Mouse (Mus musculus): ENCODE data around the gene Cd53. TPM values are rescaled to one million over a fixed set of nuclear protein-coding genes. Genes with fewer than 3 reads are reported as not detected.

Cd53 gene
- total and polyA plus RNA-seq, 3 experiments, result 0.58 to 1.4 TPM; not detected in 1

GRCm38 (mm10) chr3:106817676-106818075 is 27.7 kb upstream of the Cd53 start:
- Histone ChIP-seq H3K27ac (ENCODE audit: control insufficient read depth, low read depth, low read length) (no peak overlapping the region), H3K36me3 (ENCODE audit: control insufficient read depth in 1 of 2, insufficient read depth in 2 of 2, low read length in 2 of 2) (no peaks in the 10 kb centered on the region), H3K4me3 (ENCODE audit: control insufficient read depth in 1 of 2, insufficient read depth in 1 of 2, low read depth in 2 of 2, low read length in 2 of 2) (no peak overlapping the region), H3K27me3 (ENCODE audit: control insufficient read depth in 1 of 2, insufficient read depth in 2 of 2, low read length in 2 of 2) (no peaks in the 10 kb centered on the region), H3K9me3 (replicated peaks; ENCODE audit: insufficient read depth, low read length) (no peaks in the 10 kb centered on the region), H3K4me1 (ENCODE audit: control insufficient read depth in 1 of 2, insufficient read depth in 2 of 2, low read length in 2 of 2) (no peaks in the 10 kb centered on the region), H3K9ac (ENCODE audit: control insufficient read depth, low read depth, low read length, poor library complexity, severe bottlenecking) (no peak overlapping the region), H3K79me2 (ENCODE audit: control insufficient read depth, insufficient read depth, low read length, poor library complexity) (no peaks in the 10 kb centered on the region)
- DNase-seq (ENCODE audit: low read depth, low spot score), result no peak
- no peak for TF ChIP-seq CHD2 (IDR thresholded peaks at IDR 0.05; ENCODE audit: low read length)
- no peak for TF ChIP-seq HCFC1 (IDR thresholded peaks at IDR 0.05; ENCODE audit: low read depth, low read length)
- TF ChIP-seq TCF12 (IDR thresholded peaks at IDR 0.05; ENCODE audit: low read depth, low read length), result no peak
- TF ChIP-seq MAX (IDR thresholded peaks at IDR 0.05; ENCODE audit: low read length), result no peak
- no peak for TF ChIP-seq JUND (IDR thresholded peaks at IDR 0.05; ENCODE audit: low read depth, low read length)
- TF ChIP-seq TBP (IDR thresholded peaks at IDR 0.05; ENCODE audit: low read depth, low read length), result no peak
- TF ChIP-seq POLR2AphosphoS2 (IDR thresholded peaks at IDR 0.05; ENCODE audit: low read length), result no peak
- no peak for TF ChIP-seq MXI1 (IDR thresholded peaks at IDR 0.05; ENCODE audit: low read depth, low read length)
- no peak for TF ChIP-seq BHLHE40 (IDR thresholded peaks at IDR 0.05; ENCODE audit: borderline replicate concordance, low read depth, low read length)
- TF ChIP-seq ELF1 (IDR thresholded peaks at IDR 0.05; ENCODE audit: low read depth, low read length), result no peak
- TF ChIP-seq TAL1 (IDR thresholded peaks at IDR 0.05; ENCODE audit: low read length), result no peak
- TF ChIP-seq GABPA (IDR thresholded peaks at IDR 0.05; ENCODE audit: low read depth, low read length), result no peak
- TF ChIP-seq MAZ (IDR thresholded peaks at IDR 0.05; ENCODE audit: low read depth, low read length), result no peak
- TF ChIP-seq MYC (IDR thresholded peaks at IDR 0.05; ENCODE audit: low read depth, low read length), result no peak
- TF ChIP-seq KAT2A (conservative IDR thresholded peaks at IDR 0.05; ENCODE audit: low read depth, low read length), result no peak
- no peak for TF ChIP-seq MAFK (IDR thresholded peaks at IDR 0.05; ENCODE audit: borderline replicate concordance, low read depth, low read length)
- no peak for TF ChIP-seq POLR2A (IDR thresholded peaks at IDR 0.05; ENCODE audit: control insufficient read depth in 1 of 2, insufficient read depth in 1 of 2, low read depth in 1 of 2, low read length in 2 of 2, poor library complexity in 1 of 2)
- TF ChIP-seq NELFE (IDR thresholded peaks at IDR 0.05; ENCODE audit: low read depth, low read length), result no peak
- no peak for TF ChIP-seq UBTF (IDR thresholded peaks at IDR 0.05; ENCODE audit: borderline replicate concordance, insufficient read depth, low read depth, low read length)

DNA sequence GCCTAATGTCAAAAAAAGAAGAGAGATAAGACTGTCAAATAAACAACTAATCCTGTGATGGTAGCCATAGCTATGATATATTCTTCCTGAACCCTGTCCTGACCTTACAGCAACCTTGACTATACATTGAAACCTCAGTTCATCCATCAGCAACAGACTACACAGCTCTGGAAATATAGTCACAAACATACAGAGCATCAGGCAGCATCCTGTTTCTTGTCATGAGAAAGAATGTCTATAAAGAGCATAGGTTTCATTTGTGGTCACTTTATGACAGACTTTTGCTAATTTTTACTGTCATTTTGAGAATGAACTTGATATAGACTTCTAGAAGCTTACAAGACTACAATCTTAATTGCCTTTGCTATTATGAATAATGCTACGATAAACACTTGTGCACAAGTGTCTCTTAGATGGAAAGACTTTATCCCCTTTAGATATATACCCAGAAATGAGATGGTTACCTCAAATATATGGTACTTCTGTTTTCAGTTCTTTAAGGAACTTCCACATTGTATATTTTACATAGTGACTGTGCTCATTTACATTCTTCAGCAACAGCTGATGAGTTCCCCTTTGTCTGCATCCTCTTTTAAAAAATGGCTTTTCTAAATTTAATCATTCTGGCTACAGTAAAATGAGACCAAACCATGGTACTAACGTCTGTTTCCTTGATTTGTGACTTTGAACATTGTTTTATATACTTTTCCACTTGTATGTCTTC is 19.2 kb upstream of the Cd53 start:
- Histone ChIP-seq H3K79me2 (ENCODE audit: control insufficient read depth, insufficient read depth, low read length, poor library complexity) (no peaks in the 10 kb centered on the region), H3K9ac (ENCODE audit: control insufficient read depth, low read depth, low read length, poor library complexity, severe bottlenecking) (no peak overlapping the region), H3K9me3 (replicated peaks; ENCODE audit: insufficient read depth, low read length) (no peaks in the 10 kb centered on the region), H3K27me3 (ENCODE audit: control insufficient read depth in 1 of 2, insufficient read depth in 2 of 2, low read length in 2 of 2) (no peaks in the 10 kb centered on the region), H3K27ac (ENCODE audit: control insufficient read depth, low read depth, low read length) (no peak overlapping the region), H3K4me3 (ENCODE audit: control insufficient read depth in 1 of 2, insufficient read depth in 1 of 2, low read depth in 2 of 2, low read length in 2 of 2) (no peak overlapping the region), H3K4me1 (ENCODE audit: control insufficient read depth in 1 of 2, insufficient read depth in 2 of 2, low read length in 2 of 2) (no peaks in the 10 kb centered on the region), H3K36me3 (ENCODE audit: control insufficient read depth in 1 of 2, insufficient read depth in 2 of 2, low read length in 2 of 2) (no peaks in the 10 kb centered on the region)
- no peak for DNase-seq (ENCODE audit: low read depth, low spot score)
- TF ChIP-seq ZKSCAN1 (IDR thresholded peaks at IDR 0.05; ENCODE audit: low read depth, low read length) (no peak), ZC3H11A (IDR thresholded peaks at IDR 0.05; ENCODE audit: low read depth, low read length) (no peak), NELFE (IDR thresholded peaks at IDR 0.05; ENCODE audit: low read depth, low read length) (no peak), BHLHE40 (IDR thresholded peaks at IDR 0.05; ENCODE audit: borderline replicate concordance, low read depth, low read length) (no peak), CTCF (IDR thresholded peaks at IDR 0.05 in 2 of 3, conservative IDR thresholded peaks at IDR 0.05 in 1 of 3; ENCODE audit: control insufficient read depth in 1 of 3, insufficient read depth in 1 of 3, low read depth in 2 of 3, low read length in 3 of 3, poor library complexity in 1 of 3, severe bottlenecking in 1 of 3) (no peak), MAX (IDR thresholded peaks at IDR 0.05; ENCODE audit: low read length) (no peak)

All from MEL (cell line).